Mouse (Mus musculus) CD8-positive naive resting alpha-beta T cell, adult 57 days (primary cell): ENCODE data around the gene Trappc4. TPM values are rescaled to one million over a fixed set of nuclear protein-coding genes. Genes with fewer than 3 reads are reported as not detected.

Experiments
- total RNA-seq: library from RNA; stranded (reverse); gene quantifications from one replicate; pipeline ENCODE4 v1.2.4, GENCODE M21; 2023

Trappc4 gene
- total RNA-seq, result 42.5 TPM

GRCm38 (mm10) chr9:44406906-44407751, at the start of gene Trappc4, which contains the start of gene Rps25:
Gene Trappc4, minus strand, starts transcription at chr9:44407600.
Gene Rps25, plus strand, starts transcription at chr9:44407139.

DNA sequence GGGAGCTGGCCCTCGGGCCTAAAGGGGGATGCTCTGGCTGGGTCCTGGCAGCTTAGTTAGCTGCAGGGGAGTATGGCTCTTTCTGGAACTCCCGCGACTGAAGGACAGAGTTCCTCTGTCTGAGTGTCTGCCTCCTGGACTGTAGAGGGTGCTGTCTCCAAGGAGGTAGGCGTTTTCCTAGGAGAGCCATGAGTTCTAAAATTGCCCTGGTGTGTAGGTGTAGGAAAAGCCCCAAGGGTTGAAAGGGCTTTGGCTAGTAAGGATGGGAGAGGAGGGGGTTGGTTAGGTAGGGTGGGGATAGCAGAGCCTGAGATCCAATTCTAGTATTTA, 47.5 kb upstream of the Trappc4 start, which contains the start of gene Upk2:
Gene Upk2 (minus strand): TSS at position 86 of the 330 bp plus-strand sequence.

GRCm38 (mm10) chr9:44440961-44441360, 33.6 kb upstream of the Trappc4 start, which contains the start of gene Foxr1:
Gene Foxr1, minus strand, starts transcription at chr9:44441136.

DNA sequence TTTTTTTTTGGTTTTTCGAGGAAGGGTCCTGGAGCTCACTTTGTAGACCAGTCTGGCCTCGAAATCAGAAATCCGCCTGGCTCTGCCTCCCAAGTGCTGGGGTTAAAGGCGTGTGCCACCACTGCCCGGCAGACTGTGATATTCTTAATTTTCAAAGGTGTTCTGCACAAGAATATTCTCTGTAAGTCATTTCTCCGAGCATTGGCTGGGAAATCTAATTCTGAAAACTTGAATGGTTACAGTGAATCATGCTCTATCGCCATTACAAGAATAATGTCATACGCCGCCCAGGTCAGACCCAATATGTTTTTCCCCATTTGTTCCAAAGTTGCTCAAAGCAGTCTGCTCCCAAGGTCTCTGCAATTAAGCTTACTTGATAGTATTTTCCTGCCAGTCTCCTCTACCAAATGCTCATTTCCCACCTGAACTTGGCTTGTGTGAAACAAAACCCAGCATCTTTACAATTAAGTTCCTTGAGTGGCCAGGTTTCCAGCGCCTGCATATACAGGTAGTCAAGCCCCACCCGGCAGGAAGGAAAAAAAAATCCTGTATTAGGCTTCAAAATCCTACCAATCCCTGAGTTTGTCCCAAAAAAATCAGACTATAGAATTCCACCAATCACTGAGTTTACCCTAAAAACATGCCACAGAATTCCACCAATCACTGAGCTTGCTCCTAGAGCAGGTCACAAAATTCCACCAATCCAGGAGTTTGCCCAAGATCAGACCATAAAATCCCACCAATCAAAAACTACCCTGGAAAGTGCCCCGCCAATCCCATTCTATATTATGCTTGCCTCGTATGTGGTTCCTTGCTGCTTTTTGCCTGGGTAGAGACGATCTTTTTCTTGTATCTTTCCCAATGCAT, 11.4 kb upstream of the Trappc4 start, which contains the start of gene Ccdc84:
Gene Ccdc84 (minus strand): TSS at position 51 of the 867 bp plus-strand sequence.

DNA sequence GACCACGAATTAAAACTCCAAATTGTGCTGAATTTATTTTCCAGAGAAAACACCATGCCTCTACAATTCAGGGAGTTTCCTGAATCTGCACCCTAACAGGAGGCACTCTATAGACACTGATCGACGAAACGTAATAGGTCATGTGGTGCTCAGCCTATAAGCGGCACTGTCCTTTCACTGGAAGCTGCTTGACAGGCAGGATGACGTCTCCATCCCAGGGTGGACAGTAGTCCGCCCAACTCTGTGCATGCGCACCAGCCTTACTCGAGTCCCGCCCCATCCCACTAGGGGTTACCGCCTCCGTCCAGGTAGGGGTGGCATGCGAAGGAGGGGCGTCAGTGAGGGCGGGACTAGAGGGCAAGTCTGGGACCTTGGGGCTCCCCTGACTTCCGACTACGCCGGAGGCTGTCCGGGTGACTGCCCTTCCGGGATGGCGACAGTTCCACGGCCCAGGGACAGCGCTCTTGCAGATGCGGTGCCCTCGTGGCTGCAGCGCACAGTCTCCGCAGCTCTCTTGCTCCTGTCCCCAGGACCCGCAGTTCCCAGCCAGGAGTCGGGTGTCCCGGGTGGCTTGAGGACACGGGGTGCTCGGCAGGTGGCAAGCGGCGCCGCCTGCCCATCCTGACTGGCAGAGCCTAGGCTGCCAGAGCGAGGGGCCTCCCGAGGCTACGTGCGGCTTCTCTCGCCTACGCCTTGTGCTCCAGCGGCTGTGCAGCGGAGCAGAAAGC, 10.6 kb downstream of the Trappc4 start, which contains the start of gene Slc37a4:
Gene Slc37a4 (plus strand): TSS at position 169 of the 728 bp plus-strand sequence.

GRCm38 (mm10) chr9:44379054-44379834, 28.2 kb downstream of the Trappc4 start, which contains the start of gene Hyou1:
Gene Hyou1, plus strand, starts transcription at chr9:44379490.

GRCm38 (mm10) chr9:44361190-44361917, 46.0 kb downstream of the Trappc4 start, which contains the start of gene Vps11:
Gene Vps11, minus strand, starts transcription at chr9:44361670.

Other genes starting within 250 kb of the Trappc4 start
- 154 TPM for gene Cbl, start 173.6 kb downstream of the Trappc4 start, total RNA-seq
- not detected for gene Ccdc153, start 166.9 kb downstream of the Trappc4 start, total RNA-seq
- gene Pdzd3, start 156.1 kb downstream of the Trappc4 start, total RNA-seq, result not detected
- gene Nlrx1, start 139.0 kb downstream of the Trappc4 start, total RNA-seq, result 5.8 TPM
- 0.24 TPM for gene Abcg4, start 119.0 kb downstream of the Trappc4 start, total RNA-seq
- gene Hinfp, start 101.9 kb downstream of the Trappc4 start, total RNA-seq, result 55.6 TPM
- 22.2 TPM for gene C2cd2l, start 87.3 kb downstream of the Trappc4 start, total RNA-seq
- gene Dpagt1, start 81.6 kb downstream of the Trappc4 start, total RNA-seq, result 8.9 TPM
- 36.3 TPM for gene H2afx, start 72.9 kb downstream of the Trappc4 start, total RNA-seq
- gene Hmbs, start 63.4 kb downstream of the Trappc4 start, total RNA-seq, result 13.8 TPM
- 53.0 TPM for gene Vps11, start 45.9 kb downstream of the Trappc4 start, total RNA-seq
- 55.7 TPM for gene Hyou1, start 28.1 kb downstream of the Trappc4 start, total RNA-seq
- 12.8 TPM for gene Slc37a4, start 10.7 kb downstream of the Trappc4 start, total RNA-seq
- gene Rps25, start 461 bp downstream of the Trappc4 start, total RNA-seq, result 3,014 TPM
- gene Ccdc84, start 11.0 kb upstream of the Trappc4 start, total RNA-seq, result 37.9 TPM
- not detected for gene Foxr1, start 33.5 kb upstream of the Trappc4 start, total RNA-seq
- gene Upk2, start 47.4 kb upstream of the Trappc4 start, total RNA-seq, result not detected
- gene Bcl9l, start 75.2 kb upstream of the Trappc4 start, total RNA-seq, result 251 TPM
- 19.7 TPM for gene Cxcr5, start 154.3 kb upstream of the Trappc4 start, total RNA-seq
- gene Ddx6, start 197.3 kb upstream of the Trappc4 start, total RNA-seq, result 229 TPM